Mouse (Mus musculus): Measurements from ENCODE around the gene Zfand3. TPM values are rescaled to one million over a fixed set of nuclear protein-coding genes. Genes with fewer than 3 reads are reported as not detected.
A peak's percentile ranks its signal among the peaks of the same experiment; 100 is the strongest.

Gene Zfand3
- total RNA-seq, 2 experiments from 2014 or later = 145 to 165 TPM

- no peak for DNase-seq
Observed at GRCm38 (mm10) chr17:30105369-30105768, 100.8 kb downstream of the Zfand3 start.

- DNase-seq = no peak
Observed at GRCm38 (mm10) chr17:30110678-30111077, 106.1 kb downstream of the Zfand3 start.

GRCm38 (mm10) chr17:30111556-30111955, 107.0 kb downstream of the Zfand3 start:
- no peak for DNase-seq

GRCm38 (mm10) chr17:30112080-30112479, 107.5 kb downstream of the Zfand3 start:
- no peak for DNase-seq

GRCm38 (mm10) chr17:30112555-30113305, 108.2 kb downstream of the Zfand3 start:
- DNase-seq = no peak

- peak; percentile 58 to 70 for DNase-seq
Observed at GRCm38 (mm10) chr17:30114761-30115160, 110.2 kb downstream of the Zfand3 start.

GRCm38 (mm10) chr17:30116226-30116625, 111.7 kb downstream of the Zfand3 start:
- DNase-seq = peak in 1 of 2 experiments; percentile 49

- DNase-seq = no peak
Observed at GRCm38 (mm10) chr17:30118036-30118435, 113.5 kb downstream of the Zfand3 start.

- DNase-seq = no peak
Observed at GRCm38 (mm10) chr17:30122278-30122677, 117.7 kb downstream of the Zfand3 start.

GRCm38 (mm10) chr17:30128456-30128855, 123.9 kb downstream of the Zfand3 start:
- DNase-seq = no peak

- DNase-seq = no peak
Observed at GRCm38 (mm10) chr17:30129220-30129619, 124.7 kb downstream of the Zfand3 start.

- no peak for DNase-seq
Observed at GRCm38 (mm10) chr17:30130326-30130725, 125.8 kb downstream of the Zfand3 start.

- DNase-seq = peak in 1 of 2 experiments; percentile 21
Observed at GRCm38 (mm10) chr17:30133641-30134040, 129.1 kb downstream of the Zfand3 start.

GRCm38 (mm10) chr17:30134955-30135735, 130.6 kb downstream of the Zfand3 start:
- no peak for DNase-seq

GRCm38 (mm10) chr17:30135890-30136289, 131.4 kb downstream of the Zfand3 start:
- DNase-seq = no peak

- DNase-seq = no peak
Observed at GRCm38 (mm10) chr17:30136684-30137083, 132.2 kb downstream of the Zfand3 start.

GRCm38 (mm10) chr17:30137115-30137514, 132.6 kb downstream of the Zfand3 start:
- no peak for DNase-seq

- DNase-seq = no peak
Observed at GRCm38 (mm10) chr17:30144114-30144513, 139.6 kb downstream of the Zfand3 start.

GRCm38 (mm10) chr17:30145596-30146149, 141.1 kb downstream of the Zfand3 start:
- DNase-seq = no peak

- DNase-seq = no peak
Observed at GRCm38 (mm10) chr17:30146555-30146954, 142.0 kb downstream of the Zfand3 start.

GRCm38 (mm10) chr17:30147897-30148296, 143.4 kb downstream of the Zfand3 start:
- no peak for DNase-seq

- peak in 1 of 2 experiments; percentile 14 for DNase-seq
Observed at GRCm38 (mm10) chr17:30148320-30148719, 143.8 kb downstream of the Zfand3 start.

GRCm38 (mm10) chr17:30149911-30150310, 145.4 kb downstream of the Zfand3 start:
- no peak for DNase-seq

All from adrenal gland, postnatal 36 days (tissue).